Mouse (Mus musculus) heart, postnatal 10 days (tissue): ENCODE data around the gene Abca7. TPM values are rescaled to one million over a fixed set of nuclear protein-coding genes. Genes with fewer than 3 reads are reported as not detected.

ENCODE experiments used
- DNase-seq, 2 experiments: peaks; one replicate each; pipeline ENCODE4 v3.0.0; 2021
- intact Hi-C: fragments of 180-260 bp; cut with DNase I; formaldehyde crosslinking; loops from one replicate; pipeline ENCODE4 v1.15.1; 2025
- total RNA-seq, 2 experiments: library from RNA; stranded (reverse); gene quantifications; 2 replicates each; pipeline ENCODE4 v1.2.3; 2021

Gene Abca7
- 1 to 10 TPM; 7.8 to 8.2 TPM for total RNA-seq

DNA sequence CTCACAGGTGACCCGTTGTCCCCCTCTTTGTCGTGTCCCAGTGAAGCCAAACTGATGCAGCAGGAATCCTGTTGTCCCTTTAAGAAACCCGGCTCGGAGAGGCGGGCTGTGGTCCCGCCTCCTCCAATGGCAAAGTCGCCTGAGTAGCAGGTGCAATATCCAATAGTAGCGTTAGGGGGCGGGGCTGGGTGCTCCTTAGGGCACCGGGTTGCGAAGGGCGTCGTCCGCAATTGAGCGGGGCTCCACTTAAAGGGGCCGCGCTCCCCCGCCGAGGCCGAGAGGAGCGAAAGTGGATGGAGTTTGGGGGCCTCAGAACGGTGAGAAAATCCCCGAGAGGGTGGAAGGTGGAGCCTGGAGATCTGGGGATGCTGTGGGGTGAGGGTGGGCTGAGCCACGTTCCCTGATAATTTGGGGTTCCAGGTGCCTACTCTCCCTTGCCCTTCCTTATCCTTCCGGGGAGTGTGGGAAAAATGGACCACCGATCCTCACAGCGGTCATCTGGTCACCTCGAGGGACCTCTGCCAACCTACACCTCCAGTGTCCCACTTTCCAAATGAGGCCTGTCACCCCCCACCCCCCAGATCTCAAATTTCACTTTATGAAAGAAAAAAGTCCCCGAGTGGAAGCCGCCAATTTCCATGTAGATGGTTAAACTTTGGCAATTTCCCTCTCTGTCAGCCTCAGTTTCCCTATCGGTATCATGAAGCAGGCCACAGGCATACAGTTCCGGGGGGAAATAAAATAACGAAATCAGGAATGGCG, at the start of gene Abca7:
Gene Abca7 (plus strand): TSS at position 223 of the 762 bp plus-strand sequence.
- DNase-seq = peak; percentile 98 to 99
- intact Hi-C loops = loop anchor here (2.0 kb wide), 1 partner anchor 38 kb away; no protein-coding TSS in a partner anchor

DNA sequence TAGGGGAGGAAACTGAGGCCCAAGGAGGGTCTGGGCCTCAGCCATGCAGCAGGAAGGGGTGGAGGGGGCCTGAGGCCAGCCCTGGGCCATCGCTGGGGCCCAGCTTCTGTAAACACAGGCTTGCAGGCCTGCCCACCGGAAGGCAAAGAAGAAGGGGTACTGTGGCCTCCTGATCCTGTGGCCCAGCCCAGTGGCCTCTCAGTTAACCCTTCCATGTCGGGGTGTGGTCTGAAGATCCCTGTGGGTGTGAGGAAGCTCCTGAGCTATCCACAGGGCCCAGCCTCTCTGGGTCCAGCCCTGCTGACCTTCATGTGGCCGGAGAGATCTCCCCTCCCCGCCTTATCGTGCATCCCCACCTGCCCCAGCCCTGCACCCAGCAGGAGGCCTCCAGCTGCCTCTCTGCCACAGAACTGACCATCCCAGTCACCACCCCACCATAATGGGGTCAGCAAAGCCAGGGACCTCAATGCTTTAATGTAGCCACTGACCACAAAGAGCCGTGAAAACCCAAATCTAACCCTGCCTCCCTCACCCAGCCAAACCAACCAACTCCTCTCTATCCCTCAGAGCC, 49.5 kb upstream of the Abca7 start:
- intact Hi-C loops = no loop called here
- DNase-seq = no peak

DNA sequence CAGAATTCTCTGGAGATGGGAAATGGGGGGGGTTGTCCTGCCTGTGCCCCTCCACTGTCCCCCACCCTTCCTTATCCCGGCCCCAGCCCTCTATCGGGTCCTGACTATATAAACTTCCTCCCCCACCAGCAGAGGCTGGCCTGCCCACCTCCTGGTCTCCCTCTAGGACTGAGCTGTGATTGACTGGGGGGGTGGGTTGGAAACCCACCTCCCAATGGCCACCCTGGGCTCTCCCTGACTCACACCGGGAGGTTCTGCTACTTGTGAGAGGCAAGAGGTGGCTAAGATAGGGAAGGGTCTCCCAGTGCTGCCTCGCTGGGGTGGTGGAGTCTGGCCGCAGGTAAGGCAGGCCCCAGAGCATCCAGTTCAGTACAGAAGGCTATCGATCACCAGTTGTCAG, 48.8 kb upstream of the Abca7 start:
- intact Hi-C loops = no loop called here

DNA sequence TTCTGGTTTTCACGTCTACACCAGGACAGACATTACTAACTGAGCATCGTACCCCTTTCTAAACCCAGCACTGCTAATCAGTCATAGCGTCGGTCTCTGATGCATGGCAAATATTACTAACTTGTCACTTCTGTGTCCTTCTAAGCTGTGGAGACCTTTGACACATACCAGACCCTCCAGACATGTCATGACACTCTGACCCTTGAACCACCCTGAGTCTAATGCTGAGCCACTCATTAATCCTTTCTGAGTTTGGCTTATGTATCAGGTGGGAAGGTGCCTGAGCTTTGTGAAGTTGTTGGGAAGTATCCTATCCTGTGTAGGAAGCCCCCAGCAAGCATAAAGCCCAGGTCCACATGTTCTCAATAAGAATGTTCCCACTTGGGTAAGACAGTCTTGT, 46.4 kb upstream of the Abca7 start:
- no peak for DNase-seq
- intact Hi-C loops = no loop called here

More for the DNA sequence above, 48.8 kb upstream of the Abca7 start:
- no peak for DNase-seq

DNA sequence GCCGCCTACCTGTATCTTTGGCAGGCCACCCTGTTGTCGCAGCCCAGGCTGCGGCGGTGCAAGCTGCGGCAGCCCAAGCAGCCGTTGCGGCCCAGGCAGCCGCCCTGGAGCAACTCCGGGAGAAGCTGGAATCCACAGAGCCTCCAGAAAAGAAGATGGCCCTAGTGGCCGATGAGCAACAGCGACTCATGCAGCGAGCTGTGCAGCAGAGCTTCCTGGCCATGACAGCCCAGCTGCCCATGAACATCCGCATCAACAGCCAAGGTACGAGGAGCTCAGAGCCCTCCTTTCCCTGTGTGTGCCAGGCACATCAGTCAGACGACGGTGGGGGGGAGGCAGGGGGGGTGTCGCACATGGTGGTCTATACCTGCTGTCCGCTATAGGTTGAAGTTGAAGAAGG, 45.6 kb upstream of the Abca7 start:
- DNase-seq = no peak
- intact Hi-C loops = no loop called here

DNA sequence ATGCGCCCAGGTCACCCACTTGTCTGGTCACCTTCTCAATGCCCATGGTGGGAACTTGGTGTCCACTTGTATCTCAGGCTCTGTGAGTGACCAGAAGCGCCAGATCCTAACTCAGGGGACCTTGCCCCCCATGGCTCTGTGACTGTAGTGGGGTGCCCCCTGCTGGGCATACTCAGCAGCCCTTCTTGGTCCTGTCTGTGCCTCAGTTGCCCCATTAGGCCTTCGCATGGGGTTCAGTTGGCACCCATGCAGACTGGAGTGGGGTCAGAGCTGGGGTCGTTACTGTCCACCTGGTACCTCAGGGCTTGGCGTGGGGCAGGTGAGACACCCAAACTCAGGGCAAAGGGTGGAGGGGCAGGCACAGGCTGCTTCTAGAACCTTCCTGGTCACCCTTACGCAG, 42.3 kb upstream of the Abca7 start:
- intact Hi-C loops = no loop called here
- no peak for DNase-seq

DNA sequence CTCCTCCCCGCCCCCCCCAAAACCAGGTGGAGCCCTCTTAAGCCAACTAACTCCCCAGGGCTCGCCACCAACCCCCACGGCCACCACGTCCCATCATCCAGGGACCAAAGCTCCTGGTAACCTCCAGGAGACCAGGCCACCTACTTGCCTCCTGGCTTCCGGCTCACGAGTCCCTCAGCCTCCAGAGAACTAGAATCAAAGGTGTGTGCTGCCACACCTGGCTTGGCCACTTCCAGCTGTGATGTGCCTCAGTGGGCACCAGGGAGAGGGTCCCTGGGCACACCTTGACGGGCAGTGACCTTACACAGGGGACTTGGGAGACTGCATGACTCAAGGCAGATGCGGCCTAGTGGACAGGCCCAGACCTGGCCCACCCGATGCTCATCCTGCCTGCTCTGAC, 40.6 kb upstream of the Abca7 start:
- intact Hi-C loops = no loop called here
- DNase-seq = no peak

DNA sequence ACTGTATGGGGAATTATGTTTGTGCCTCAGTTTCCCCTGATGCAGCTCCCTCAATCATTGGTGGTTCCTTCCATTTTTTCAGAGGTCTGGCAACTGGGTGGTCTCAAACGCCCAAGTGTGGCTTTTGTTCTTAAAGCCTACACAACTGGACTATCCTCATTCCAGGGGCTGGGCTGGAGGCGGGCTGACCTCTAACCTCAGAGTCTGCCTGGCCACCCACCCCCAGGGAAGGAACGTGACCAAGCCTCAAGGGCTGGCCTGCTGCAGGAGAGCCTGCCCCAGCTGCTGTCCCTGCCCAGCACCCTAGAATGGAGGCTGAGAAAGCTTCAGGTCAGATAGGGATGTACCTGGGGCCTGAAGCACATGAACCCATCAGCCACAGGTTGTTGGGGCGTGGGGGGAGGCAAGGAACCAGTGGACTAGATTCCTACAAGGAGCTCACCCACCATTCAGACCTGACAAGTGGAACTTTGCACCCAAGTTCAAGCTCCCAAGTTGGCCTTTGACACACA, 39.6 kb upstream of the Abca7 start:
- intact Hi-C loops = no loop called here
- no peak for DNase-seq

DNA sequence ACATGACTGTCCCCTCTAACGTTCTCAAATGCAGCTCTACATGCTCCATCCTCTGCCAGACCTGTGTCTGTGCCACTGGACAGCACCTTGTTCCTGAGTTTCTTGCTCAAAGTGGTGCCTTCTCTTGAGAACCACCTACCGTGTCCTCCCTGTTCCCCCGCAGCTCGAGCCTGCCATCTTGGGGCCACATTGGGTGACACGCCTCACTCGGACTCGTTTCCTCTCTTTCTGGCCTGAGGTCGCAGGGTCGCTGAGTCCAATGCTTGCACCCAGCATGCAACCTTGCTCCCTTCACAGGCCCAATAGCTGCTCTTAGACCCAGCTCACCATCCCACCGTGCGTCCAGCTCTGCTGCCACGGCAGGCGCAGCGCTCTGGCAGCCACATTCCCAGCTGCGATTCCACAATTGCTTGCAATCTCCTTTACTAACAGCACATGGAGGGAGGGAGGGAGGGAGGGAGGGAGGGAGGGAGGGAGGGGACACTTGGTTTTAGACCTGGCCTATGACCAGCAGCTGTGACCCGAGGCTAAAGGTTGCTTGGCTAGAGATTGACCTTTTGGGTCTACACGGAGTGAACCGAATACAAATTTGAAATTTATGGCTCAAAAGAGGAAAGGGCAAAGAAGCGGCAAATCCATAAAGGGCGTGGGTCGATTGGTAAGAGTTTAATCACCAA, 38.0 kb upstream of the Abca7 start:
- intact Hi-C loops = loop anchor here (1.0 to 2.0 kb wide), 3 partner anchors 33 to 123 kb away; no protein-coding TSS in a partner anchor
- peak; percentile 85 to 92 for DNase-seq

DNA sequence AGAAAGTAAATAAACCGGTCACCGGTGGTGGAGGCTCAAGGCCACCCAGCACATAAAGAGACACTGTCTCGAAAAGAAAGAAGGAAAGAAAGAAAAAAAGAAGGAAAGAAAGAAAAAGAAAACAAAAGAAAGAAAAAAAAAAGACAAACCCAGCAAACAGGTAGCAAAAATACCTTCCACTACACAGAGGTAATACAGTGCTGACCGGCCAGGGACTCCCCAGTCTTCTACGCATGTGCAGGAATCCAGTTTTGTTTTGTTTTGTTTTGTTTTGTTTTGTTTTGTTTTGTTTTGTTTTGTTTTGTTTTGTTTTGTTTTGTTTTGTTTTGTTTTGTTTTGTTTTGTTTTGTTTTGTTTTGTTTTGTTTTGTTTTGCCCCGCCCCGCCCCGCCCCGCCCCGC, 36.9 kb upstream of the Abca7 start:
- intact Hi-C loops = loop anchor here (2.0 kb wide), 1 partner anchor 125 kb away; no protein-coding TSS in a partner anchor

DNA sequence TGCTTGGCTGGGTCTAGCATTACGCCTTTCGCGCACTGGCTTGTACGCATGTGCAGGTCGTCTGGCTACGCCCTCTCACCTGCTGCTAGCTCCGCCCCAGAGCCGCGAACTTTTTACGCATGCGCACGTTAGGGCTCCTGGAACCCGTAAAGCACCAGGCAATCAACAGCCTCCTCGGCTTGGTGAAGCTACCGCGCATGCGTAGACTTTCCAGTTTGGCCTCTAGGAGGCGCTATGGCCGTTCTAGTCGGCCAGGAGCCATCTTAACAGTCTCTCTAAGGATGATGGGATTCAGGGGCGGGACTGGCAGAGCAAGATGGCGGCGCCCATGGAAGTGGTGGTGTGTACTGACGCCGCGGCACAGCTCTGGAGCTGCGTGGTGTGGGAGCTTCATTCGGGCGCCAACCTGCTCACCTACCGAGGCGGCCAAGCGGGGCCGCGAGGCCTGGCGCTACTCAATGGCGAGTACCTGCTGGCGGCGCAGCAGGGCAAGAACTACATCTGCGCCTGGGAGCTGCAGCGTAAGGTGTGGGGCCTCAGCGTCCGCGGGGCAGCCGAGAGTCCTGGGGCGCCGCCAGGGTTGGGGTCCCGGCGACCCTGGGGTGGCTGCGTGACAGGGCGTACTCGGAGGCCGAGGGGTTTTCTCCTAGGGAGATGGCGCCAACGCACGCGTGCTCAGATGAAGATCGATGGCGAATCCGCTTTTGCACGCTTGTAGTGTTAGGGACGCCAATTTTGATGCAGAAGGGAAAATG, 36.3 kb upstream of the Abca7 start, which contains the start of gene Wdr18:
Gene Wdr18 (plus strand): TSS at position 306 of the 755 bp plus-strand sequence.
- DNase-seq = peak; percentile 100
- intact Hi-C loops = loop anchor here (2.0 kb wide), 2 partner anchors 23 to 125 kb away; no protein-coding TSS in a partner anchor

More for the DNA sequence above, 36.9 kb upstream of the Abca7 start:
- peak in 1 of 2 experiments; percentile 49 for DNase-seq

DNA sequence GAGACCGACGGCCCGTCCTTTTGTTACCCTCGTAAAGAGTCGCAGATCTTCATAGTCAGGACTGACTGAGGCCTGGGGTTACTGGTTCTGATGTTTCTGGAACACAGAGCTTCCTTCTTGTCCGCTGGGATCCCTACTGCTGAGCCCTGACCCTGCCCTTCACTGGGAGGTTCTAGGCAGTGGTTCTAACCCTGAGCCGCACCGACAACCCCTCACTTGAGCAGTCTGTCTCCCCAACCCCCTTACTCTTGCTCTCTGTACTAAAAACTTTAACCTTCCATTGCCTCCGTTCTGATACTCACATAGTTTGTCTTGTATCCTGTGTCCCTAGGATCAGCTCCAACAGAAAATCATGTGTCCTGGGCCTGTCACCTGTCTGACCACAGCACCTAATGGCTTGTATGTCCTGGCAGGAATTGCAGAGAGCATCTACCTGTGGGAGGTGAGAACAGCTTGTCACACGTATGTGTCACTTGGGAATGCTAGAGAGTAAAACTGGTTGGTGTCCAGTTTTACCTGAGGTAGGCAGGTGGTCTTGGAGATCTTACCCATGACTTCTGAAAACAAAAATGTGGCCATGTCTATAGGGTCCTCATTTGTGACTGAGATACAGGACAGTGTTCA, 35.5 kb upstream of the Abca7 start:
- intact Hi-C loops = loop anchor here (2.0 kb wide), 1 partner anchor 22 kb away; no protein-coding TSS in a partner anchor
- DNase-seq = no peak

DNA sequence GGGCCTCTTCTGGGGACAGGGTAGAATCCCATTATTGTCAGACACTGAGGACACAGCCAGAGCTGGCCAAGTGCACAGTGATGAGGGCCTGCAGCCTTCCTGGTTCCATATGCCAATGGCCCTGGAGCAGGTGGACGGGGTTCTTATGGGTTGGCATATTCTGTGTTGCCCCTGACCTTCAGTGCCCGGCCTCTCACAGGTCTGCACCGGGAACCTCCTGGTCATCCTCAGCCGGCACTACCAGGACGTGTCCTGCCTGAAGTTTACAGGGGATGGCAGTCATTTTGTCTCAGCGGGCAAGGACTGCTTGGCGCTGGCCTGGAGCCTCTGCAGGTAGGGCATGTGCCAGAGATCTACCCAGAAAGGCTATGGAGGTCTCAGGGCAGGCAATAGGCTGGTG, 31.6 kb upstream of the Abca7 start:
- DNase-seq = no peak
- intact Hi-C loops = no loop called here

DNA sequence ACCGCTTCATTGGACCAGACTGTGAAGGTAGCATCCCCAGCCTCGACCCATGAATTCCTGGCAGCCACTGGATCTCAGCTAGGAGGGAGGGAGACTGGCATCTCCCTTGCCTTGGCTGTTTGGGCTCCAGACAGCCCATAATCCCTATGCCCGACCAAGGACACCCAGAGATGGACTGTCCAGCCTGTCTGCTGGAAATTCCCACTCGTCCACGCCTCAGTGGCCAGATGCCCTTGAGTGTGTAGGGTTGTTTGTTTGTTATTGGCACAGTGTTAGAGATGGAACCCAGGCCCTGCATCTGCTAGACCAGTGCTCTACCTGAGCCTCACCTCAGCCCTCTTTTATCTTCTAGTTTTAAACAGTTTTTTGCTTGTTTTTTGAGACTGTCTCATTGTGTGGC, 31.0 kb upstream of the Abca7 start:
- intact Hi-C loops = no loop called here
- DNase-seq = no peak

DNA sequence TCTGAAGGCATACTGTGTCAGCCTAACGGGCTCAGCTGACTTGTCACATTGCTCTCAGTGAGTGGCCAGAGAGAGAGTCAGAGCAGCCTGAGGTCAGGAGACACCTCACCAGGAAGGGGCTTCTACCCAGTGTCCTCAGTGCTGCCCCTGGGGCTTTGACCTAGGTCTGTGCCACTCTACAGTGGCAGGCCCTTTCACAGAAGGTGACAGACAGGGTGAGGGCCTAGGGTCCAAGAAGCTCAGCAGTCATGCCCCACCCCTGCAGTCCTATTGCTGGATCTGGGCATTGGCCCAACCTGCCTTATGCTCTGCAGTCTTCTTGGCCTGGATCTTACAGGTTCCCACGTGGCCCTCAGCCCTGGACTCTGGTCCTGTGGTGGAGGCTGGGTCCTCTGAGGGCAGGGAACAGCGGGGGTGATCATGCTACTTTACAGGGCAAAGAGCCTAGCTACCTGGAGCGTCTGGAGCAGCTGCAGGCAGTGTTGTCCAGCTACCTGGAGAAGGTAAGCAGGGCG, 29.4 kb upstream of the Abca7 start:
- intact Hi-C loops = no loop called here
- peak; percentile 65 to 73 for DNase-seq

DNA sequence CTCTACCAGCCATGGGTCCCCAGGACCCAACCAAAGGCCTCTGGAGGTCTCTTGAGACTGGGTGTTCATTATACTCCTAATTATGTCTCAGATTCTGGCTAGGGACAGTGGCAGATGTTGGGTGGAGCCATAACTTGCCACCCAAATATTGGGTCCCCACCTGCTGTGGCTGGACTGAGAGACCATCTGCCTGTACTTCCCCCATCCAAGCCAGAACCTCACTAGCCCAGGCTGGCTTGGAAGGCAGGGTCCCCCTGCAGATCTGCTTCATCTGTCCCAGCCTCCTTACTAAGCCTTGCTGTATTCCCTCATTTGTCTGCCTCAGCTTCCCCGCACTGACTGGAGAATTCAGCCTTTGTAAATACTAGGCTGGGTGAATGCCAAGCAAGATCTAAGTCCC, 28.1 kb upstream of the Abca7 start:
- DNase-seq = no peak
- intact Hi-C loops = no loop called here

DNA sequence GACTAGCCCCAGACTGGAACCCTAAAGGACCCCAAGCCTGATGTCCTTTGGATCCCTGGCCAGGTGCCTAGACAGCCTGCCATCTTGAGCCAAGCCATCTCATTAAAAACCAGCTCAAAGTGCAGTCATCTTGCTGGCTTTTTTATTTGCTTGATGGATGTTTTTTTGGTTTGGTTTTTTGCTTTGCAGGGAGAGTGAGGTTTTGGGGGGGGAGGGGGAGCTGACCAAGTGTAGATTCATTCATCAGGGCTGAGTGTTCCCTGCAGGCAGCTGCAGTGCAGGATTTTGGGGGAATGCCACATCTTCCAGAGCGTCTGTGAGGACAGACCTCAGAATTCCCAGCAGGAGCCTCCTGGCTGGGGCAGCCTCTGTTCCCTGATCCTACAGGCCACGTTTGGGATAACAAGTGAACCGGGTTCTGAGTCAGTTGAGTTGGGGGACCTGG, 27.1 kb upstream of the Abca7 start:
- intact Hi-C loops = no loop called here
- DNase-seq = peak; percentile 37 to 39

DNA sequence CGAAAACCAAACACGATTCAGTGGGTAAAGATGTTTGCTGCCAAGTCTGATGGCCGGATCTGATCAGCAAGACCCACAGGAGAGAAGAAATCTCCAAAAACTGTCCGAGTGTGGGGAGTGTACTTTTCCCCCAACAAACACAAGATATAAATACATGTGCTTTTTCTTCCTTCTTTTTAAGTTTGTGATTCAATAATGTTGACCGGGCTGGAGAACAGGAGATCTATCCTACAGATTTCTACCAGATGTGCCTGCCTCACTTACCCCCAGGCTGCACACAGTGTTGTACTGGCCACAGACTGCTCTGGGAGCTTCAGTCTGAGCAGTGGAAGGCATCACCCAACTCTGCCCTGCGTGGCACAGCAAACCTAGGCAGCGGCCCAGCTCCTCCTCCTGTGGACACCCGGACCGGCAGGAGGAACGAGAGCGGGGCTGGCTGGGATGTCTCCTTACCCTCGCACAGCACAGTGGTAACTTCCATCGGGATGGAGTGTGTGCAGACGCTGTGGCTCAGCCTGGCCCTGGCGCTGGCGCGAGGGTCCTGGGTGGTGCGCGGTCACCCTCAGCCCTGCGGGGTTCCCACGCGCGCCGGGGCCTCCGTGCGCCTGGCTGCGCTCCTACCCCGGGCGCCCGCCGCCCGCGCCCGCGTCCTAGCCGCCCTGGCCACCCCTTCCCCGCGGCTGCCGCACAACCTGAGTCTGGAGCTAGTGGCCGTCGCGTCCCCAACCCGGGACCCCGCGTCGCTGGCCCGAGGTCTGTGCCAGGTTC, 25.7 kb upstream of the Abca7 start, which contains the start of gene Grin3b:
Gene Grin3b (plus strand): TSS at position 301 of the 768 bp plus-strand sequence.
- intact Hi-C loops = no loop called here
- no peak for DNase-seq

DNA sequence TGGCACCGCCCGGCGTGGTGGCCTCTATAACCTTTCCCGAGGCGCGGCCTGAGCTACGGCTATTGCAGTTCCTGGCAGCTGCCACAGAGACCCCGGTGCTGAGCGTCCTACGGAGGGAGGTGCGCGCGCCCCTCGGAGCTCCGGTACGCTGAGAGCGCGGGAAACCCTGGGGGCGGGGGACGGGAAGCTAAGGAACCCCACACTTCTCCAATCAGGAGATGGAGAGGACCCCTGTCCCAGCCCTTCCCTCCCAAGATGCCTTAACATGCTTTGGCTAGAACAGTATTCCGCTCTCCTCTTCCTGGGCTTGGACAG, 25.2 kb upstream of the Abca7 start:
- intact Hi-C loops = no loop called here
- DNase-seq = no peak
